Mouse (Mus musculus): Measurements from ENCODE around the gene Rarg. TPM values are rescaled to one million over a fixed set of nuclear protein-coding genes. Genes with fewer than 3 reads are reported as not detected.

The Rarg gene
- total and polyA plus RNA-seq, 3 experiments, result 0.39 to 5.8 TPM; not detected in 1

DNA sequence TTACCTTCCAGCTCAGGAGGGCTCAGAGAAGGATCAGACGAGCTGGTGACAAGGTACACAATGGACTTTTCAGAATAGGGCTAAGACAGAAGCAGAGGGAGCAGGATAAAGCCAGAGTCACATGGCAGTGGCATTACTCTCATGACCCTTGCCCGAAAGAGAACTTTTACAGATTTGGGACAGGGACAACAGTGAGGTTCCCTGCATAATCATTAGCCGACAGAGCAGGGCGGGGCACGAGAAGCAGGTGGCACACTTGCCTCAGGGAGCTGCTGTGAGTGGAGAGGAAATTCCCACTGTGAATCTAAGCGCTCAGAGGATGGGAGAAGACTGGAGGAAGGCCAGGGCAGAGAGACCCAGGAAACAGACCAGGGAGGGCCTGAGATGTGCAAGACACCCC, 68.4 kb downstream of the Rarg start:
- Histone ChIP-seq H3K9ac (ENCODE audit: control insufficient read depth, low read depth, low read length, poor library complexity, severe bottlenecking) (no peak overlapping the region), H3K4me1 (ENCODE audit: control insufficient read depth in 1 of 2, insufficient read depth in 2 of 2, low read length in 2 of 2) (0 out of 4 replicates have a peak, but pooled peaks cover 0 to 7% of the 10 kb centered on the region in 2 experiments), H3K36me3 (ENCODE audit: control insufficient read depth in 1 of 2, insufficient read depth in 2 of 2, low read length in 2 of 2) (no peaks in the 10 kb centered on the region), H3K27ac (ENCODE audit: control insufficient read depth, low read depth, low read length) (no peak overlapping the region), H3K4me3 (ENCODE audit: control insufficient read depth in 1 of 2, insufficient read depth in 1 of 2, low read depth in 2 of 2, low read length in 2 of 2) (no peak overlapping the region), H3K27me3 (ENCODE audit: control insufficient read depth in 1 of 2, insufficient read depth in 2 of 2, low read length in 2 of 2) (no peaks in the 10 kb centered on the region), H3K79me2 (ENCODE audit: control insufficient read depth, insufficient read depth, low read length, poor library complexity) (no peaks in the 10 kb centered on the region), H3K9me3 (replicated peaks; ENCODE audit: insufficient read depth, low read length) (no peaks in the 10 kb centered on the region)
- TF ChIP-seq MYC (IDR thresholded peaks at IDR 0.05; ENCODE audit: low read depth, low read length), result no peak
- TF ChIP-seq MEF2A (IDR thresholded peaks at IDR 0.05; ENCODE audit: extremely low read depth, insufficient replicate concordance, low read depth, low read length, poor library complexity, severe bottlenecking), result no peak
- no peak for TF ChIP-seq JUND (IDR thresholded peaks at IDR 0.05; ENCODE audit: low read depth, low read length)
- TF ChIP-seq TAL1 (IDR thresholded peaks at IDR 0.05; ENCODE audit: low read length), result no peak
- no peak for TF ChIP-seq POLR2AphosphoS2 (IDR thresholded peaks at IDR 0.05; ENCODE audit: low read length)
- TF ChIP-seq MYB (IDR thresholded peaks at IDR 0.05; ENCODE audit: low read depth, low read length), result no peak
- TF ChIP-seq CHD1 (IDR thresholded peaks at IDR 0.05; ENCODE audit: low read depth, low read length), result no peak
- TF ChIP-seq SMC3 (IDR thresholded peaks at IDR 0.05; ENCODE audit: low read depth, low read length), result no peak
- no peak for TF ChIP-seq MAZ (IDR thresholded peaks at IDR 0.05; ENCODE audit: low read depth, low read length)
- no peak for TF ChIP-seq MAFK (IDR thresholded peaks at IDR 0.05; ENCODE audit: borderline replicate concordance, low read depth, low read length)
- no peak for TF ChIP-seq NELFE (IDR thresholded peaks at IDR 0.05; ENCODE audit: low read depth, low read length)
- no peak for TF ChIP-seq CTCF (IDR thresholded peaks at IDR 0.05 in 2 of 3, conservative IDR thresholded peaks at IDR 0.05 in 1 of 3; ENCODE audit: control insufficient read depth in 1 of 3, insufficient read depth in 1 of 3, low read depth in 2 of 3, low read length in 3 of 3, poor library complexity in 1 of 3, severe bottlenecking in 1 of 3)
- TF ChIP-seq HCFC1 (IDR thresholded peaks at IDR 0.05; ENCODE audit: low read depth, low read length), result no peak
- no peak for TF ChIP-seq MAX (IDR thresholded peaks at IDR 0.05; ENCODE audit: low read length)
- TF ChIP-seq ZMIZ1 (IDR thresholded peaks at IDR 0.05; ENCODE audit: low read depth, low read length), result no peak
- TF ChIP-seq GABPA (IDR thresholded peaks at IDR 0.05; ENCODE audit: low read depth, low read length), result no peak
- no peak for TF ChIP-seq USF1 (IDR thresholded peaks at IDR 0.05; ENCODE audit: low read depth, low read length)
- DNase-seq (ENCODE audit: low read depth, low spot score), result no peak

DNA sequence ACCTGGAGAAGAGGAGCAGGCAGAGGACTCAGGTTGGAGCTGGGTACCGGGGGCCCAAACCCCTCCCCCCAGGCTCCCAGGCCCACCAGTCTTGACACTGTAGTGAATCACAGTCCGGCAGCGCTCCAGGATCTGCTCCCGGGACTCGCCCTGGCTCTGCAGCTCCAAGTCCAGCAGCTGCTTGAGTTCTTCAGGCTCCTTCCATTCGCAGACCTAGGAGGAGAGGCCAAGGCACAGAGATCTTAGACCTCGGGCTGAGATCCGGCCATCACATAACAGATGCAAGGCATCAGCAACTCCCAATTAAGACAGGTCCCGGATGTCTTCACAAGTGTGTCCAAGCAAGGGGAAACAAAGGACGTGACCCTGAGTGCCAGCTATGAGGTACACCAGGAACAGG, 69.2 kb downstream of the Rarg start:
- no peaks in the 10 kb centered on the region for H3K27me3 ChIP-seq (ENCODE audit: control insufficient read depth in 1 of 2, insufficient read depth in 2 of 2, low read length in 2 of 2)
- no peaks in the 10 kb centered on the region for H3K36me3 ChIP-seq (ENCODE audit: control insufficient read depth in 1 of 2, insufficient read depth in 2 of 2, low read length in 2 of 2)
- H3K4me1 ChIP-seq (ENCODE audit: control insufficient read depth in 1 of 2, insufficient read depth in 2 of 2, low read length in 2 of 2), result 0 out of 4 replicates have a peak, but pooled peaks cover 0 to 5% of the 10 kb centered on the region in 2 experiments
- DNase-seq (ENCODE audit: low read depth, low spot score), result no peak
- TF ChIP-seq ZC3H11A (IDR thresholded peaks at IDR 0.05; ENCODE audit: low read depth, low read length) (no peak), MYB (IDR thresholded peaks at IDR 0.05; ENCODE audit: low read depth, low read length) (no peak), ZNF384 (IDR thresholded peaks at IDR 0.05; ENCODE audit: low read depth, low read length) (no peak), RCOR1 (IDR thresholded peaks at IDR 0.05; ENCODE audit: low read depth, low read length) (no peak), UBTF (IDR thresholded peaks at IDR 0.05; ENCODE audit: borderline replicate concordance, insufficient read depth, low read depth, low read length) (no peak), JUND (IDR thresholded peaks at IDR 0.05; ENCODE audit: low read depth, low read length) (no peak), ZMIZ1 (IDR thresholded peaks at IDR 0.05; ENCODE audit: low read depth, low read length) (no peak), ETS1 (IDR thresholded peaks at IDR 0.05; ENCODE audit: low read depth, low read length) (no peak), CHD2 (IDR thresholded peaks at IDR 0.05; ENCODE audit: low read length) (no peak), MYC (IDR thresholded peaks at IDR 0.05; ENCODE audit: low read depth, low read length) (no peak), MAX (IDR thresholded peaks at IDR 0.05; ENCODE audit: low read length) (no peak)
- no peaks in the 10 kb centered on the region for H3K9me3 ChIP-seq (replicated peaks; ENCODE audit: insufficient read depth, low read length)
- no peak overlapping the region for H3K4me3 ChIP-seq (ENCODE audit: control insufficient read depth in 1 of 2, insufficient read depth in 1 of 2, low read depth in 2 of 2, low read length in 2 of 2)
- no peaks in the 10 kb centered on the region for H3K79me2 ChIP-seq (ENCODE audit: control insufficient read depth, insufficient read depth, low read length, poor library complexity)
- H3K9ac ChIP-seq (ENCODE audit: control insufficient read depth, low read depth, low read length, poor library complexity, severe bottlenecking), result no peak overlapping the region
- H3K27ac ChIP-seq (ENCODE audit: control insufficient read depth, low read depth, low read length), result no peak overlapping the region

All from MEL (cell line).